Mouse (Mus musculus) kidney, postnatal 0 days (tissue): ENCODE results near the gene Hsf4. TPM values are rescaled to one million over a fixed set of nuclear protein-coding genes. Genes with fewer than 3 reads are reported as not detected.
A peak's percentile ranks its signal among the peaks of the same experiment; 100 is the strongest.

Experiments used
- ATAC-seq: fragments of 200-750 bp; cut with Nextera tagmentation; replicated peaks from 2 replicates; pipeline ENCODE4 v1.8.0; 2017; ENCODE audit warnings: low read depth, moderate number of reproducible peaks, moderate TSS enrichment, moderate library complexity; ENCODE audit not compliant: low FRiP score
- DNase-seq: peaks from one replicate; pipeline ENCODE4 v3.0.0-alpha.2; 2016; ENCODE audit warnings: low spot score
- H3K27ac ChIP-seq: fragments of 300-500 bp; sonication (generic); 2 replicates; pipeline ENCODE4 v1.5.1; 2014; ENCODE audit warnings: mild to moderate bottlenecking
- H3K27me3 ChIP-seq: fragments of 300-500 bp; sonication (generic); 2 replicates; pipeline ENCODE4 v1.6.1; 2014; ENCODE audit warnings: low read length, mixed read lengths; ENCODE audit not compliant: insufficient read depth
- H3K36me3 ChIP-seq: fragments of 300-500 bp; sonication (generic); 2 replicates; pipeline ENCODE4 v1.6.1; 2014; ENCODE audit warnings: low read length, mixed read lengths; ENCODE audit not compliant: insufficient read depth
- H3K4me1 ChIP-seq: fragments of 300-500 bp; sonication (generic); replicated peaks from 2 replicates; pipeline ENCODE4 v1.6.1; 2014; ENCODE audit warnings: antibody characterized with exemption, low read length, mixed read lengths; ENCODE audit not compliant: insufficient read depth
- H3K4me2 ChIP-seq: fragments of 300-500 bp; sonication (generic); 2 replicates; pipeline ENCODE4 v1.6.1; 2014; ENCODE audit warnings: mild to moderate bottlenecking, low read length, moderate library complexity, mixed read lengths
- H3K4me3 ChIP-seq: fragments of 300-500 bp; sonication (generic); replicated peaks from 2 replicates; pipeline ENCODE4 v1.5.1; 2014; ENCODE audit warnings: low read depth, low read length
- H3K9ac ChIP-seq: fragments of 300-500 bp; sonication (generic); 2 replicates; pipeline ENCODE4 v1.6.1; 2014; ENCODE audit warnings: low read depth, low read length
- H3K9me3 ChIP-seq: fragments of 300-500 bp; sonication (generic); replicated peaks from 2 replicates; pipeline ENCODE4 v1.6.1; 2016; ENCODE audit warnings: low read length, inconsistent platforms, mixed read lengths
- CTCF ChIP-seq: IDR thresholded peaks from 2 replicates; pipeline ENCODE4 v1.5.1; 2016; ENCODE audit warnings: antibody characterized with exemption, low read depth, mild to moderate bottlenecking, moderate library complexity
- WGBS: fragments of 180-500 bp; shearing (Covaris S2); extraction: QIAGEN DNeasy Blood & Tissue Kit; methylation state at CpG from one replicate; pipeline ENCODE4 v1.1.7; 2014; 5-methylcytosine and 5-hydroxymethylcytosine counted together
- polyA plus RNA-seq: library from polyadenylated mRNA; unstranded; fragments of >200 nt; fragmentation: Nextera tagmentation; extraction: Ambion mirVana; gene quantifications from 2 replicates; pipeline ENCODE4 v1.2.1, GENCODE M21; 2015

Gene Hsf4
- polyA plus RNA-seq, 1 experiment from 2014 or later: 0.12 TPM

DNA sequence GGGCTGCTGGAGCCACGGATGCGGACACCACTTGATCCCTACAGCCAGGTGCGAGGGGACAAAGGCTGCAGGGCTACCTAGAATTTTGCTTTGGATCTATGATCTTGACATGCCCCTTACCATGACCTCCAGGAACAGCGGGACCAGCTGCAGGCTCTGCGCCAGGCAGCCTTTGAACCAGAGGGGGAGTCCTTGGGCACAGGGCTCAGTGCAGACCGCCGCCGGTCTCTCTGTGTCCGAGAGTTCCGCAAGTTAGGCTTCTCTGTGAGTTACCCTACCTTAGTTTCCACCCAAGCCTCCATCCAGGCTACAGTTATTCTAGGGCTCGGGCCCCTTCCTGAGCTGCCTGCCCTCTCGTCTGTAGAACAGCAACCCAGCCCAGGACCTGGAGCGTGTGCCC, 38.1 kb downstream of the Hsf4 start:
- peaks cover 12% of the 10 kb centered on the region; the same call in 1 of the 2 replicates for H3K4me1 ChIP-seq
- H3K4me3 ChIP-seq: no peak overlapping the region
- WGBS: 94% methylated on average over 13 of the region's 13 CpGs
- peaks cover 30% of the 10 kb centered on the region; the same call in 1 of the 2 replicates for H3K36me3 ChIP-seq
- no peaks in the 10 kb centered on the region for H3K27me3 ChIP-seq
- DNase-seq: no peak
- no peak for ATAC-seq
- H3K9ac ChIP-seq: no peak overlapping the region
- H3K4me2 ChIP-seq: no peak overlapping the region
- H3K9me3 ChIP-seq: no peaks in the 10 kb centered on the region
- H3K27ac ChIP-seq: no peak overlapping the region
- no peak for TF ChIP-seq CTCF

GRCm38 (mm10) chr8:105308428-105308827, 38.8 kb downstream of the Hsf4 start:
- H3K4me3 ChIP-seq: no peak overlapping the region
- no peak overlapping the region for H3K9ac ChIP-seq
- no peak for DNase-seq
- no peaks in the 10 kb centered on the region for H3K27me3 ChIP-seq
- H3K27ac ChIP-seq: no peak overlapping the region
- H3K36me3 ChIP-seq: peaks cover 30% of the 10 kb centered on the region
- ATAC-seq: no peak
- peaks cover 12% of the 10 kb centered on the region; the same call in 1 of the 2 replicates for H3K4me1 ChIP-seq
- WGBS: 96% methylated on average over 10 of the region's 10 CpGs
- no peak for TF ChIP-seq CTCF
- no peak overlapping the region for H3K4me2 ChIP-seq
- H3K9me3 ChIP-seq: no peaks in the 10 kb centered on the region

- Histone ChIP-seq H3K4me1 (peaks cover 12% of the 10 kb centered on the region; the same call in 1 of the 2 replicates), H3K27ac (no peak overlapping the region), H3K9ac (no peak overlapping the region), H3K36me3 (peaks cover 29% of the 10 kb centered on the region), H3K27me3 (no peaks in the 10 kb centered on the region), H3K9me3 (no peaks in the 10 kb centered on the region), H3K4me2 (no peak overlapping the region), H3K4me3 (no peak overlapping the region)
- ATAC-seq: no peak
- no peak for DNase-seq
- 71% methylated on average over 15 of the region's 15 CpGs for WGBS
- no peak for TF ChIP-seq CTCF
These were observed 39.7 kb downstream of the Hsf4 start for GRCm38 (mm10) chr8:105309142-105309847.

DNA sequence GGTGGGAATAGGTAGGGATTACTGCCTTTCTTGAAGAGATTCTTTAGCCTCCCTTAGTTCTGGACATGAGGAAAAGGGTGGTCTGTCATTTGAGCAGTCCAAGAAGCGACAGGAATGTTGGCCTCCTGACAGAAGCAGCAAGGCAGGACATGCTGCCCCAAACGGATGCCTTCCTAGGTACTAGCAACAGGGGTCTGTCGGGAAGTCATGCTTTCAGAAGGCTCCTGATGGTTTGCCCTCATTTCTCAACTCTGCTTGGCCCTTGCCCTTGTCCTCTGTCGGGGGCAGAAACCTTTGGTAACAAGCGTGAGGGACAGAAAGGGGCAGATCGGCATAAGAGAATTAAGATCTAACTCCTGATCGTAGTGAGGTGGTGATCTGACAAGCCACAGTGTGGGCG, 40.5 kb downstream of the Hsf4 start:
- no peak overlapping the region for H3K9ac ChIP-seq

GRCm38 (mm10) chr8:105311718-105312117, 42.1 kb downstream of the Hsf4 start:
- Histone ChIP-seq H3K9ac (no peak overlapping the region), H3K9me3 (no peaks in the 10 kb centered on the region), H3K4me2 (no peak overlapping the region), H3K4me1 (no peaks in the 10 kb centered on the region), H3K36me3 (peaks cover 42% of the 10 kb centered on the region), H3K4me3 (no peak overlapping the region), H3K27ac (no peak overlapping the region), H3K27me3 (no peaks in the 10 kb centered on the region)
- DNase-seq: no peak
- no peak for ATAC-seq
- TF ChIP-seq CTCF: peak; percentile 24; the same call in 1 of the 2 replicates
- WGBS: 100% methylated on average over 1 of the region's 1 CpGs

More for the DNA sequence above, 40.5 kb downstream of the Hsf4 start:
- H3K9me3 ChIP-seq: no peaks in the 10 kb centered on the region
- H3K4me3 ChIP-seq: no peak overlapping the region
- no peaks in the 10 kb centered on the region for H3K27me3 ChIP-seq
- DNase-seq: no peak
- H3K36me3 ChIP-seq: peaks cover 34% of the 10 kb centered on the region
- no peak for TF ChIP-seq CTCF
- peaks cover 12% of the 10 kb centered on the region; the same call in 1 of the 2 replicates for H3K4me1 ChIP-seq
- ATAC-seq: no peak
- WGBS: 82% methylated on average over 8 of the region's 8 CpGs
- H3K27ac ChIP-seq: no peak overlapping the region
- H3K4me2 ChIP-seq: no peak overlapping the region

DNA sequence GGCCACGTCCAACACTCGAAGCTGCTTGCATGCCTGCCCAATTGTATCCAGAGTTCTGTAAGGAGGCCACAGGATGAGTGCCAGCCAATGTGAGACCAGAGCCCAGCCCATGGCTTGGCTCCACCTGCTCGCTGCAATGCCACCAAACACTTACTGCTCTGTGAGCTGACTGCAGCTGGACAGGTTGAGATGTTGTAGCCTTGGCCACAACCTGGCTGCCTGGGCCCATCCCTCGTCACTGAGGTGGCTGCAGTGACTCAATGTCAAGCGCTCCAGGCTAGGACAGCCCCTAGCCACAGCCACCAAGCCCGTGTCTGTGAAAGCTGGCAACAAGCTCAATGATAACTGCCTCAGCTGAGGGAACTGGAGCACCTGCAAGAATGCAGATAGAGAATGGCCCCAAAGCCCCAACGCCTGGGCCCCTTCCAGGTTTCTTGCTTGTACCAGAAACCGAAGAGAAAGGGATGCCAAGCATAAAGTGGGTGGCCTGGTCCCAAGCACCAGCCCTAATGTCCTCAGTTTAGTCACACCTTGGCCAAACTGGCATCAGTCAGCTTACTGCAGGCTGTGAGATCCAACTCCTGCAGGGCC, 43.4 kb downstream of the Hsf4 start:
- Histone ChIP-seq H3K4me3 (no peak overlapping the region), H3K27ac (no peak overlapping the region), H3K4me1 (no peaks in the 10 kb centered on the region), H3K27me3 (no peaks in the 10 kb centered on the region), H3K9ac (no peak overlapping the region), H3K36me3 (peaks cover 45% of the 10 kb centered on the region), H3K4me2 (no peak overlapping the region), H3K9me3 (no peaks in the 10 kb centered on the region)
- 93% methylated on average over 8 of the region's 8 CpGs for whole genome bisulfite sequencing
- TF ChIP-seq CTCF: no peak
- DNase-seq (no peak), ATAC-seq (no peak)
